Mouse (Mus musculus): ENCODE data around the gene Osbpl10.

Gene Osbpl10

DNA sequence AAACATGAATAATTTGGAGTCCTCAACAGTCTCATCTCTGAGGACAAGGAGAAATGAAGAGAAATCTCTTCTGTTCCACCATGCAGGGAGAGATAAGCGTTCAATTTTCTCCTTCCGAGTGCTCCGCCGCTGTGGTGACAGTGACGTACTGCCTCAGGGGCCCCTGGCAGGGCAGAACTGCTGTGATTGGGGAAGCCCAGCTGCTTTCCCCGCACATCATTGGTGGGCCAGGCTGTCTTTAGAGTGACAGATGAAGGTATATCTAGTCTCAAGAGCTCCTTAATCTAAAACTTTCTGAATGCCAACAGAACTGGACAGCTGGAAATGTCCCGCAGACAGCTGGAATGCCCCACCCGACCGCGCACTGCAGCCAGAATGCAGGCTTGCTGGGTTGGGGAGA, 118.1 kb downstream of the Osbpl10 start:
- DNase-seq, result no peak

DNA sequence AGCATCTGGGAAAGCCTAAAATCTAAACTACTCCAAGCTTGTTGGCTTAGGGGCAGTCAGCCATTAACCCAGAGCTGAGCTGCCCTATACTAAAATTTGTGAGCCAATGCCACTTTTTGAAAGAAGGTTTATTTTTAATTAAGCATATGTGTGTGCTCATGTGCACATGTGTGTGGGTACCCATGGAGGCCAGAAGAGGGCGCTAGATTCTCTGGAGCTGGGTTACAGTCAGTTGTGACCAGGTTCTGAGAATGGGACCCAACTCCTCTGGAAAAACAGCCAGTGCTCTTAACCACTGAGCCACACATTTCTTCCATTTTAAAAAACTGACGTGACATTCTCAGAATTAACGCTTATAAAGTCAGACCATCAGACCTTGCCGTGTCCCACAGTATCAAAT, 119.0 kb downstream of the Osbpl10 start:
- no peak for DNase-seq

DNA sequence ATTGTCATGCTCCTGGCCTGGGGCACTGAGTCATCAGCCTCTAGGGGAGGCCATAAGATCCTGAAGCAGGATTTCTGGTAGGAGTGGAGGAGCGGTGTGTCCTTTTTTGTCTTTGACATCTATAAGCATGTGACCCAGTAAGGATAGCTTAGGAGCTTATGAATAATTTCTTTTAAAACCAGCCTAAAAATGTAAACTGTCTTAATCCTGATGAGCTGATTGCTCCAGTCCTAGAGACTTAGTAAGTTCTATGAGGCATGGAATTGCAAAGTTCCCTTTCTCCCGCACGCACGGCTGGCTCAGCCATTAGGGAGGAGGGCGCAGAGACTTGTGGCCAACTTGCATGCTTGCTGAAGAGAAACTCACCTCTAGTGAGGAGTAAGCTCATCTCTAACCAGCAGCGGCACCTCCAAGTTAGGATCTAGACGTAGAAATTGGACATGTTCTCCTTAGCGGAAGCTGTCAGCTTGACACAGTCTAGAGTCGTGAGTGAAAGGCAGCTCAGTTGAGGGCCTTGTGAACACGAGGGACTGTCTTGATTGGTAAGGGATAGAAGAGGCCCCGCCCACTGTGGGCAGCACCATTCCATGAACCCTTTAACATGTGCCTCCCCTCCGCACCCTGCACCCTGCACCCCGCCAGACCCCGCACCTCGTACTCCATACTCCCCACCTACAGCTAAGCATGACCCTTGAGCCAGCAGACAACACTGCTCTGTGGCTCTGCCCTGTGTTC, 122.0 kb downstream of the Osbpl10 start:
- no peak for DNase-seq

DNA sequence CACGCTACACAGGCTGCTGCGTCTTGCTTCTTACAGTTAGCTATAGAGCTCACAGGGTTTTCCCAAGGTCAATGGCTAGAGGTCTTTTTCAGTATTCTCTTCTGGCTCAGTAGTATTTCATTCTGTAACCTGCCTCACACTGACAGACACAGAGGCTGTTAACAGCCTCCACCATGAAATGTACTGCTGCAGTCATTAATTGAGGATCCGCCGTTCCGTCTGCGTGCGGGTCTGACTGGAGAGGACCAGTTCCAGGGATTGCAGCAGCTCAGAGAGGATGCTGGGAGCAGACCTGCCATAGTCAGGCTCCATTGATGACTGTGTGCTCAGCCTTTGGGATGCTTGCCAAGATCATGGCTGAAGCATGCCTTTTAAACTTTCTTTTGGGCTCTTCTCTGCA, 129.1 kb downstream of the Osbpl10 start:
- no peak for DNase-seq

DNA sequence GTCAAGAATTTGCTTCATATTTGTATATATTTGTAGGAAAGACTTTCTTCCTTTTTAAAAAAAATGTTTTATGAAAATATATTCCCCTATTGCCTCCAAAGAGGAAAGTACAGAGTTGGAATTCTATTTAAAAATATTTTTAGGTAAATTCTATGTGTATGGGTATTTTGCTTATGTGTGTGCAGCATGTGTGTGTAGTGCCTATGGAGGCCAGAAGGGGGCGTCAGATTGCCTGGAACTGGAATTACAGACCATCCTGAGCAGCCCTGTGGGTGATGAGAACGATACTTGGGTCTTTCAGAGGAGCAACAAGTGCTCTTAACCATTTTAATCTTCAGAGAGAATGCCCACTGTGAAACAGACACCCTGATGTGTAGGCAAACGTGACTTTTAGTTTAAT, 132.3 kb downstream of the Osbpl10 start:
- no peak for DNase-seq

DNA sequence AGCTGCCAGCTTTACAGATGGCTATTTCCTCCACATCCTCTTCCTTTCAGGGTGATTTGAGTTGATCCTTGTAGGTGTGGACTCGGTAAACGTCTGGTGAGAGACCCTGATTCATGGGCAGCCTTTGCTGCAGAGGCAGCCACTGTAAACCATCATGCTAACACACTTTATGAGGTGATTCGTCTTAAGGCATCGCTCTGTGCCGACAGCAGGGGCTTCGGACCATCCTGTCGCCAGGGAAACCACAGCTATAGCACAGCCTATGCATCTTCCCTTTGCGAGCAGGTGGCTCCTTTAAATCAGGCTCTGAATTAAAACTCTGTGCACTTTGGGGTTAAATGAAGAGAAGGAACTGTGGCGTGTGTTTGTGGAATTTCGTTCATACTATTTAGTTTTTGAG, 138.9 kb downstream of the Osbpl10 start:
- DNase-seq, result no peak

DNA sequence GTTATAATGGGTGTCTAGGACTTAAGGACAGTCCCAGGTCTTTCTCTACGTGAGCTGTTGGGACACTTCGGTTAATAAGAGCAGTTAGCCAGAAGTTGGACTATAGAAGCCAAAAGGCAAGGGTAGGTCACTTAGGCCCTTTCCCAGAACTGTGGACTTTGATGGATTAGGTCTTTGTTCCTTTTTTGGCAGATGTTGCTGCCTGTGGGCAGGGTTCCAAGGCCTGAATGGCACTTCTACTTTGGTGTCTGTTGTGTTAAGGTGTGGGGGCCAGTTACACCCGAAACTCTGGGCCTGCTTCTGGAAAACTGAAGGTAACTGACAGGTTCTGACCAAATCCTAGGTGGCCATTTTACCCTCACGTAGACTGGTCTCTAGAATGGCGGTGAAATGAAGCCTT, 141.9 kb downstream of the Osbpl10 start:
- DNase-seq, result no peak

DNA sequence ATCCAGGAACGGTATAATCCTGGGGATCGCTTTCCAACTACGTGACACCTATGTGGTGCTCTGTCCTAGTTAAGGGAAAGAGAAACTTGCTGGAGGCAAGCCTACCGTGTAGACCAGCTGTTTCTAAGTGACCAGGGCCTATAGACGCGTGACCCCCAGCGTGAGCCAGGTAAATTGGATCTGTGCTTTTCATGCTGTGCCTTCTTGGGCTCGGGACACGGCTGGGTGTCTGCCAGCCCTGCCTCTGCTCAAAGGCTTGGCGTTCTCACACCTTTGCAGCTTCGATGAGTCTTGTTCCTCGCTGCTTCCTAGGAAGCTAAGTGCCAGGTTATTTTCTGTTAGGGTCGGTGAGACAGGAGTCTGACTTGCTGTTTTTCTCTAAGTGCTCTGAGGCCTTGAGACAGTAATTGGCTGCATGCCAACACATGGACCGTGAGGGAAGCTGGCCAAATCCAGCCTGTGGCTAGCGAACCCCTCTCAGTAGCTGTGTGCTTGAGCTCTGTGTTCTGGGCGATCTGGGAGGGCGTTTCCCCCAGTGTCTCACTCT, 142.4 kb downstream of the Osbpl10 start:
- DNase-seq, result peak; percentile 42

DNA sequence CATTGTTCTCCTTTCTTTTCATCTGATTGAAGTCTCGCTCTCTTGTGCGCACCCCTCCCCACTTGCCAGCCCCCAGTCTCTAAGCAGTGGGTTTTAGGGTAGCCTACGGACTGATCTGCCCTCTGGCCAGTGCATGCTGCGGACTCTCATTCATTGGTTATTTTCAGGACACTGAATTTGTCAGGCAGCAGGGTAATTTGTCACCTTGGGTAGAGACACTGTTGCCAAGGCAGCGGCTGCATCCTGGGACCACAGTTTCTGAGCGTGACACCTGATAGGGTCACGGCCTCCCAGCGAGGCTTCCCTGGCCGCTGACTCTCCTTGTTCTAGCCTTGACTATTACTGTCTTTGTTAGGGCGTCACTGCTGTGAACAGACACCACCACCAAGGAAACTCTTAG, 149.0 kb downstream of the Osbpl10 start:
- DNase-seq, result no peak

DNA sequence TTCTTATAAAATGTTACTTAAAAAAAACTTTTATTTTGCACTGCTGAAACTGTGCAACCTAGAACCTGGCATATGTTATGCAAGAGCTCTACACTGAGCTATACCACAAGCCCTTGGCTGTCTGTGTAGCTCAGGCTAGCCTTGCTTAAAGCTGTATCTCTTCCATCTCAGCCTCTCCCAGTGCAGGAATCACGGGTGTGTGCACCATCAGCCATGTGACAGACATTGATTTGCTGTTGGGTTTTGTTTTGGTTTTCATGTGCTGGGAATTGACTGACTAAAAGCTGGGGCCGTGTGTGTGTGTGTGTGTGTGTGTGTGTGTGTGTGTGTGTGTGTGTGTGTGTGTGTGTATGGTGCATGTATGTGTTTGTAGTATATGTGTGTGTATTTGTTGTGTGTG, 155.6 kb downstream of the Osbpl10 start:
- no peak for DNase-seq

DNA sequence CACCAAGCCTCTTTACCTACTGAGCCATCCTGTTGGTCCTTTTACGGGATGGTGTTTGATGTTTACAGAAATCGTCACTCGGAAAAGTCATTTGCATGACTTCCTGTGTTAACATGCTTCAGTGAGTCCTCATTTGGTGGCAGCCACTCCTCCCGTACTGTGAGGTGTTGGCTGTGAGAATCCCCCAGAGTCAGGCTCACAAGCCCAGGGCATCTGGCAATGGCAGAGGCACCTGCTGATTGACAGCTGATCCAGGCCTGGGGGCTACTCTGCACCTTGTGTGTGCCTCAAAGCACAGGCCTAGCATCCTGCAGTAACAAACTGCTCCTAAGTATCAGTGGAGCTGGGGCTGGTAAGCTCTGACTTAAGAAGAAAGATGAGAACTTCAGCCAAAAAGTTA, 156.4 kb downstream of the Osbpl10 start:
- DNase-seq, result no peak

DNA sequence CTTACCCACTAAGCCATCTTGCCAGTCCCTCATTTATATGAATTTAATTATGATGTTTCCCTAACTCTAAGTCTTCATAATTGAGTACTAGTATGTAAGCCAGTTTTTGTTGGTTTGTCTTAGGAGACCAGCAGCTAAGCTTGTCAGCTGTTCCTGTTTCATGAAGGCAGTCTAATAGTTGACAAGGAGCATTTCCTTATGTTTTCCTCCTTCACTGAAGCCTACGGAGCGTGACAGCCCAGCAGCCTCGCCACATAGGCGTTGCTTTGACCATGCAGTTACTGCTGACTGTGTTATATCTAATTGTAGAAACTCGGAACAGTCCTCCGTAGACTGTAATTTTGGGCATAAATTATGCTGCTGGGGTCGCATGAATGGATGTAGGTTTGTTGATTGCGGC, 157.0 kb downstream of the Osbpl10 start:
- no peak for DNase-seq

DNA sequence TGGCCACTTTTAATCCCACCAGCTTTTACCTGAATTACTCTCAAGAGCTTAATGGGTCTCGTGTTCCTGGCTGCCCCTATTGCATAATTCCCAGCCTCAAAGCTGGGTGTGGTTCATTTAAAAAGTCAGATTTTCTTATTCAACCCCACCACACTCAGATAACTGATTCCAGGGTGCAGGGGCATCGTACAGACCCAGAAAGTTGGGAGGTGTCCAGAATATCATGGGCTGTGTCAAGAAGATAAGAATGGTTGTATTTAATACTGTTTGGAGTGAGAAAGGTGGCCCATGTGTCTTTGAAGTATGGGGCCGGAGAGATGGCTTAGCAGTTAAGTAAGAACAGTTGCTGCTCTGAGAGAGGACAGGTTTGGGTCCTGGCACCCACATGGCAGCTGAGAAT, 159.5 kb downstream of the Osbpl10 start:
- no peak for DNase-seq

DNA sequence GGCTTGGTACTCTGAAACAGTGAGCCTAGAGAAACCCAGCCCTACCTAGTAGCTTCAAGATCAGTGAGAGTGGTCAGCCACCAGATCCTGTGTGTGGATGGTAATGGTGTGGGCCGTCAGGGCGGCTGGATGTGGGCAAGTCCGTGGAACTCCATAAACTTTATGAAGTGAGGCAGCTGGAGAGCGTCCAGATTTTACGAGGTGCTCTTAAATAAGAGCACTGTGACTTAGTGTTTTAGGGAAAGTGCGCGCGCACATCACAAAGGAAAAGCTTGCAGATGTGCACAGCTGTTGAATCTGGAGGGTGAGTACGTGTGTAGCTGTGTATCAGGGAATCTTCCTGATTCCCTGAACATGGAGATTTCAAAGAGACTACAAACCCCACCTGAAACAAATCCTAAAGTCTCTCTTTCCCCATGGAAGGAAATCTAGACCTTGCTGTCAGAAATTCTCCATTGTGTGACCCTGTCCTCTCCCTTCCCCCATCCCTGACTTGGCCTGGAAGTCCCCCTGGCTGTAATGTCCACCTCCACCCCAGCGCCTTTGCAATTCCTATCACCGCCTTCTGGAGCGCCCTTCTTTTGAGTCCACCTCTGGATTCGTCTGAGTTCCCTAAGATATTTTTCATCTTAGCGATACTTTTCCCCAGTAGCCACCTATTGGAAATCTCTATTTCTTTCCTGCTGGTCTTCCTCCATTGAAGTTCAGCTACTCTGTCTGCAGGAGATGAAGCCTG, 161.4 kb downstream of the Osbpl10 start:
- no peak for DNase-seq

DNA sequence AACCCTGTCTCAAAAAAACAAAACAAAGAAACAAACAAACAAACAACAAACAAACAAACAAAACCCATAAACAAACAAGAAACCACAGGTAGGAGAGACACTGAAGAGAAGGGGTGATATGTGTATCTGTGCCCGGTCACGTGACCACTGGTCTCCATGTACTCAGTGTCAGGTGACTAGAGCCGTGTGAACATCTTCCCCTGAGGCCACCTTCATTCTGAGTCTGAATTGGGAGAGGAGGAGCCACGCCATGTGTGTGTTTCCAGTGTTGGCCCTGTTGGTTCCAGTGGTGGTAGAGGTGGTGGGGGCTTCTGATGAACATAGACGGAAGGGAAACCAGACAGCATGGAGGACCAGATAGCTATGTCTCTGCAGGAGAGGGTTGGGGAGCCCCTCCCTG, 168.8 kb downstream of the Osbpl10 start:
- DNase-seq, result no peak

DNA sequence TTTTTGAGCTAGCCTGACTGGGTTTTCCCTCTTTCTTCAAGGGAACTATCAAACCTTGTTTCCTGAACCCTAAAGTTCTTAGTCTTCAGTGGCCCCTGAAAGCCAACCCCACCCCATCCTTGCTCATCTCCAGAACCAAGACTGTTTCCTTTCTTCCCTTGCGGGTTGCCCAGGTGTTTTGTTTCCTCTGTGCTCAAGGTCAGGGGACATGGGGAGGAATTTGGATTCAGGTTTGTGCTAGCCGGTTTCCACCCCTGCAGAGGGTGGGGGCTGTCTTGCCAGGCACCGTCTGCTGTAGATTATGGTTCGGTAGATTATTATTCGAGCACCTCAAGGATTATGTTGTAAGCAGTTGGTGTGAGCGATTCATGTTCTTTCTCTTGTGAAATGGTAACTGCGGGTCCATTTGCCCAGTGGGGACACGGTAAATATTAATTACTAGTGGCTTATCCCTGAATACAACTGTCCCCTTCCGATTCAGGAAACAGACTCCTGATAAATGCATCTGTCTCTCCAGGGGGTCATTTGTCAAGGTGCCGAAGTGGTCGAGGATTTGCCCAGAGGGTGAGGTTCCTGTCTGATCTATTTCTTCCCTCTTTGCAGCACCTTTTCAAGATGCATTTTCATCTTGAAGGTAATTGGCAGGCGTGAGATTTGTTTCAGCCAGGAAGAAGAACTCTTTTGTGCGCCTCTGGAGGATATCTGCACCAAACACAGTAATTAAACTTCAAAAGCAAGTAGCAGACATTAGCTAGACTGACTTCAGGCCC, 169.4 kb downstream of the Osbpl10 start:
- no peak for DNase-seq

DNA sequence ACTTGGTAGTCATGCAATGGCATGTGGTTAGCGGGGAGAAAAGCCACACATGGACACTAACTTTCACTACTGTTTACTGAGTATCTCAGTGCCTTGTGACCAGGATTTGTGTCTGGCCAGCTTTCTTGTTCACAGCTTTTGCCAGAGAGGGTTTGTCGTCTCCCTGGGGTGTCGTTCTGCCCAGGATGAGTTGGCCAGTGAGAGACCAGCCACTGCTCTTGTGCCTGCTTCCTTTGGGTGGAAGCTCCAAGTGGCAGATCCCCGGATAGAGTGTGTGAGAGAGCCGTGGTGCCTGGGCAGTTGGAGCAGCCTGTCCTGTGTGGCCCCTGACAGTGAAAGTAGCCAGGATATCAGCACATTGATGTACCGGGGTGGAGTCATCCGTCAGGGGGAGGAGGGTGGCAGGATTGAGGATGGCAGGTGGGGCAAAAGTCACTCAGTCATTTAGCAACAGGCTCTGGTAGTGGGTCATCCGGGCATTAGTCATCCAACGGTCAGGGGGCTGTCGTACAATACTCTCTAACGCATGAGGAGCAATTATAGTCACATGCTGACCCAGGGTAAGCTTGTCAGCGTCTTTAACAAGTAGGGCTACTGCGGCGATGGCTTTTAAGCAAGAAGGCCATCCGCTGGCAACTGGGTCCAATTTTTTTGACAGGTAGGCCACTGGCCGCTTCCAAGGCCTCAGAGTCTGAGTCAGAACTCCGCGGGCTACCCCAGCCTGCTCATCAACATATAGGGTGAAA, 170.8 kb downstream of the Osbpl10 start:
- DNase-seq, result no peak

DNA sequence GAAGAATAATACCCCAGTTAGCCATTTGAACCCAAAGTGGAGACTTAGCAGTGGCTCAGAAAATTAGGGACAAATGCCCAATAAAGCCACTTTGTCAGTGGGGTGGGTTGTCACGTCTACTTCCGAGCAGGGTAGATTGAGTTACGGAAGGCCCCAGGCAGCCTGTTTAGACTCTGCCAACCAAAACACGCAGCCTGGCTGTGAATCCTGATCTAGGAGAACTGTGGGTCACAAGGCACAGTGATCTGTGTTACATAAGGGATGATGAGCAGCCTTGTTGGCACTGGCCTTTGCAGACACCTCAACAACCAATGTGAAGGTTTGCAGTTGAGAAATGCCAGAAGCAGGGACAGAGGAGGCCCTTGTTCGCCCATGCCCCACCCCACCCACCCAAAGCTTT, 183.2 kb downstream of the Osbpl10 start:
- DNase-seq, result no peak

DNA sequence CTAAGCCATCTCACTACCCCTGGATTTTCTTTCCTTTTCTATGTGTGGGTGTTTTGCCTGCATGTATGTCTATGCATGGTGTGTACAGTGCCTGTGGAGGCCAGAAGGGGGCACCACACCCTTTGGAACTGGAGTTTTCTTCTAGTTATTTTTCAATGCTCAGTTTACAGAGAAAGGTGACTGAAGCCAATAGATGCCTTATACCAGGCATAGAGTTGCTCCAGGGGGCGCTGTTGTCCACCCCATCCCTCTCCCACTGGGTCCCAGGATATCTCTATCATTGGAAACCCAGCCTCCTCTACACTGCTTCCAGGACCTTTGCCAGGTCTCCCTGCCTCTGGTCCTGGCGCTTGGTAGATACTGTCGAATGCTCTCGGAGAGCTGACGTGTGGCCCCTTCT, 184.7 kb downstream of the Osbpl10 start:
- peak; percentile 61 for DNase-seq

DNA sequence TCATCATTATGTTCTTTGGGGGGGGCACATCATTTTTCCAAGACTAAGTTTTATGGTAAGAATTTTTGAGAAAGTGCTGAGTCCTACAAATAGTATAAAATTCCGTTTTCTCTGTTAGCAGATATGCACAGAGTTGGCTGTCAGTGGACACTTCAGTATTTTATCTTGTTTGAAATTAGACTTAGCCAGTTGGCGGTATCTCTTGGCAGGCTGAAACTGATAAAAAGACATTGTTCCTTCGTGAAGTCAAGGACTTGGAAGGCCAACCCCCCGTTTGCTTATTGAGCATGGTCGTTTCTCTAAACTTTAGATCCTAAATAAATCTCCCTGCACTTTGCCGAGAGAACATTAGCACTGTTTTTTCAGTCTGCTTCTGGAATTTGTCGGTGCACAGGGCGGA, 185.3 kb downstream of the Osbpl10 start:
- no peak for DNase-seq

DNA sequence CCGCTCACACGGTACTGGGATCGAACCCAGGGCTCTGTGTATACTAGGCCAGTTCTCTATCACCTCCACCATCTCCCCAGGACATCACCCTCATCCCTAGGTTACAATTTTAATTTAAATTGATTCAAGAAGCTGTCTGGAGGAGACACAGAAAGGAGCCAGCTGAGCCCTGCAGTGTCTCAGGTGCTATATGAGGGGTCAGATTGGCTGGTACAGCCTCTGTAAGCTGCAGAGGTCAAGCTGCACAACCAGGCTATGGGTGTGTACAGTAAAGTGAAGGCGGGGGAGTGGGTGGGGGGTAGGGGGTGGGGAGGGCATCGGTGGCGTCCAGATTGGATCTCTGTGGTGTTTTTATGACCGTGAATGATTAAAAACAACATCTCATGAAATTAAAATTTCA, 186.0 kb downstream of the Osbpl10 start:
- no peak for DNase-seq

DNA sequence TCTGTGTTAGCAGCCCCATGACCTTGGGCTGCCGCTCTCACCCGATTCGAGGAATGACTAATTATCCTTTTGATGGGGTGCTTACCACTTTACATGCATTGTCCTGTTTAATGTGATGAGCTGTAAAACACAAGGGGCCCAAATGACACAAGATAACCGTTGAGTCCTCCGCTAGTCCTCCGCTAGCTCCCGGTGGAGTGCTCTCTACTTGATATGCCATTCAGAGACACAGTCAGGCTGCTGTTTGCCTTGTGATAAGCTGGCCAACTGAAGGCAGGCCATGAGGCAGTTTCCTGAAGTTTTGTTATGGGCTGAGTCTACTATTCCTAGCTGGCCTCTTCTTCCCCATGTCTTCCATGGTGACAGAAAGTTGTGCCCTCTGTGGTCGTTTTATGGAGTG, 187.6 kb downstream of the Osbpl10 start:
- DNase-seq, result no peak

DNA sequence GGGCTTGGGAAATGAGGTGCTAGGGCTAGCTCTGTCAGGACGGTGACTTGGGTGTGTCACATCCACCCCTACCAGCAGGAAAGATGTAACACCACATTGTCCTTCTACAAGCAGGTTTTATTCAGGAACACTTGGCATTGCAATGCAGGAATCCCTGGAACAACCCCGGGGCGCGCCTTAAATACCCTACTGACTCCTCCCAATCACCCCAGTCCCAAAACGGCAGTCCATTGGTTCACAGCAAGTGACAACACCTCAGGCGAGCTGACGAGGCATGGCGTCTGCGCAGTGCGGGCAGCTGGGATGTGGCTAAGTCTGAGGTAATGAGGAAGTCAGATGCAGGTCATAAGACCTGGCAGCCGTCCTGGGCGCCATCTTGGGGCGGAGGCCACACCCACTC, 191.2 kb downstream of the Osbpl10 start:
- no peak for DNase-seq
